Mouse (Mus musculus): Measurements from ENCODE around the gene Cdipt.

- no peak for TF ChIP-seq CTCF (conservative IDR thresholded peaks at IDR 0.05; ENCODE audit: low read length)
- no peak for TF ChIP-seq NANOG (IDR thresholded peaks at IDR 0.05; ENCODE audit: borderline replicate concordance, low read length)
- no peak for TF ChIP-seq POU5F1 (IDR thresholded peaks at IDR 0.05; ENCODE audit: borderline replicate concordance, low read length)
These were observed 8.4 kb upstream of the Cdipt start for GRCm38 (mm10) chr7:126967361-126967760.
